Mouse (Mus musculus): ENCODE data around the gene 1700001P01Rik. TPM values are rescaled to one million over a fixed set of nuclear protein-coding genes. Genes with fewer than 3 reads are reported as not detected.

1700001P01Rik gene
- polyA plus RNA-seq, 1 experiment = 0.46 TPM

GRCm38 (mm10) chr11:97766154-97766881 lies 9.4 kb downstream of the 1700001P01Rik start, which contains the start of gene Cwc25:
Gene Cwc25, minus strand, starts transcription at chr11:97766556.
- DNase-seq (ENCODE audit: low read depth) = peak; percentile 98
- TF ChIP-seq POLR2A (IDR thresholded peaks at IDR 0.05; ENCODE audit: borderline replicate concordance, extremely low read depth, insufficient read depth, insufficient read length, poor library complexity, severe bottlenecking) (peak; percentile 72; the same call in 1 of the 2 replicates), CTCF (IDR thresholded peaks at IDR 0.05; ENCODE audit: borderline replicate concordance, extremely low read depth, insufficient read depth, insufficient read length) (no peak)

- TF ChIP-seq CTCF (IDR thresholded peaks at IDR 0.05; ENCODE audit: borderline replicate concordance, extremely low read depth, insufficient read depth, insufficient read length) = no peak
- no peak for TF ChIP-seq POLR2A (IDR thresholded peaks at IDR 0.05; ENCODE audit: borderline replicate concordance, extremely low read depth, insufficient read depth, insufficient read length, poor library complexity, severe bottlenecking)
- DNase-seq (ENCODE audit: low read depth) = no peak
Measured at GRCm38 (mm10) chr11:97761638-97762037, 14.1 kb downstream of the 1700001P01Rik start.

GRCm38 (mm10) chr11:97758942-97759341 lies 16.8 kb downstream of the 1700001P01Rik start:
- no peak for TF ChIP-seq POLR2A (IDR thresholded peaks at IDR 0.05; ENCODE audit: borderline replicate concordance, extremely low read depth, insufficient read depth, insufficient read length, poor library complexity, severe bottlenecking)
- TF ChIP-seq CTCF (IDR thresholded peaks at IDR 0.05; ENCODE audit: borderline replicate concordance, extremely low read depth, insufficient read depth, insufficient read length) = no peak
- DNase-seq (ENCODE audit: low read depth) = no peak

- TF ChIP-seq POLR2A (IDR thresholded peaks at IDR 0.05; ENCODE audit: borderline replicate concordance, extremely low read depth, insufficient read depth, insufficient read length, poor library complexity, severe bottlenecking) (no peak), CTCF (IDR thresholded peaks at IDR 0.05; ENCODE audit: borderline replicate concordance, extremely low read depth, insufficient read depth, insufficient read length) (no peak)
- no peak for DNase-seq (ENCODE audit: low read depth)
Measured at GRCm38 (mm10) chr11:97758125-97758524, 17.6 kb downstream of the 1700001P01Rik start.

- no peak for DNase-seq (ENCODE audit: low read depth)
- TF ChIP-seq POLR2A (IDR thresholded peaks at IDR 0.05; ENCODE audit: borderline replicate concordance, extremely low read depth, insufficient read depth, insufficient read length, poor library complexity, severe bottlenecking) = no peak
- no peak for TF ChIP-seq CTCF (IDR thresholded peaks at IDR 0.05; ENCODE audit: borderline replicate concordance, extremely low read depth, insufficient read depth, insufficient read length)
Measured at GRCm38 (mm10) chr11:97753277-97753676, 22.4 kb downstream of the 1700001P01Rik start.

GRCm38 (mm10) chr11:97748496-97748895 lies 27.2 kb downstream of the 1700001P01Rik start:
- no peak for TF ChIP-seq POLR2A (IDR thresholded peaks at IDR 0.05; ENCODE audit: borderline replicate concordance, extremely low read depth, insufficient read depth, insufficient read length, poor library complexity, severe bottlenecking)
- no peak for TF ChIP-seq CTCF (IDR thresholded peaks at IDR 0.05; ENCODE audit: borderline replicate concordance, extremely low read depth, insufficient read depth, insufficient read length)
- DNase-seq (ENCODE audit: low read depth) = no peak

GRCm38 (mm10) chr11:97747773-97748172 lies 27.9 kb downstream of the 1700001P01Rik start:
- TF ChIP-seq CTCF (IDR thresholded peaks at IDR 0.05; ENCODE audit: borderline replicate concordance, extremely low read depth, insufficient read depth, insufficient read length) = no peak
- TF ChIP-seq POLR2A (IDR thresholded peaks at IDR 0.05; ENCODE audit: borderline replicate concordance, extremely low read depth, insufficient read depth, insufficient read length, poor library complexity, severe bottlenecking) = no peak
- DNase-seq (ENCODE audit: low read depth) = no peak

GRCm38 (mm10) chr11:97745331-97745721 lies 30.4 kb downstream of the 1700001P01Rik start:
- no peak for DNase-seq (ENCODE audit: low read depth)
- no peak for TF ChIP-seq CTCF (IDR thresholded peaks at IDR 0.05; ENCODE audit: borderline replicate concordance, extremely low read depth, insufficient read depth, insufficient read length)
- TF ChIP-seq POLR2A (IDR thresholded peaks at IDR 0.05; ENCODE audit: borderline replicate concordance, extremely low read depth, insufficient read depth, insufficient read length, poor library complexity, severe bottlenecking) = no peak

- DNase-seq (ENCODE audit: low read depth) = peak; percentile 100
- TF ChIP-seq POLR2A (IDR thresholded peaks at IDR 0.05; ENCODE audit: borderline replicate concordance, extremely low read depth, insufficient read depth, insufficient read length, poor library complexity, severe bottlenecking) (no peak), CTCF (IDR thresholded peaks at IDR 0.05; ENCODE audit: borderline replicate concordance, extremely low read depth, insufficient read depth, insufficient read length) (no peak)
Measured at GRCm38 (mm10) chr11:97744718-97745330, 30.9 kb downstream of the 1700001P01Rik start.

GRCm38 (mm10) chr11:97744063-97744717 lies 31.5 kb downstream of the 1700001P01Rik start, which contains the start of gene Pip4k2b:
Gene Pip4k2b, minus strand, starts transcription at chr11:97744704.
- no peak for DNase-seq (ENCODE audit: low read depth)
- TF ChIP-seq CTCF (IDR thresholded peaks at IDR 0.05; ENCODE audit: borderline replicate concordance, extremely low read depth, insufficient read depth, insufficient read length) = no peak
- TF ChIP-seq POLR2A (IDR thresholded peaks at IDR 0.05; ENCODE audit: borderline replicate concordance, extremely low read depth, insufficient read depth, insufficient read length, poor library complexity, severe bottlenecking) = peak; percentile 29; the same call in 1 of the 2 replicates

- DNase-seq (ENCODE audit: low read depth) = no peak
- TF ChIP-seq CTCF (IDR thresholded peaks at IDR 0.05; ENCODE audit: borderline replicate concordance, extremely low read depth, insufficient read depth, insufficient read length) (no peak), POLR2A (IDR thresholded peaks at IDR 0.05; ENCODE audit: borderline replicate concordance, extremely low read depth, insufficient read depth, insufficient read length, poor library complexity, severe bottlenecking) (no peak)
Measured at GRCm38 (mm10) chr11:97743423-97743822, 32.3 kb downstream of the 1700001P01Rik start.
